Mouse (Mus musculus) embryonic facial prominence, embryonic 14.5 days (tissue): ENCODE data around the gene Samd14. TPM values are rescaled to one million over a fixed set of nuclear protein-coding genes. Genes with fewer than 3 reads are reported as not detected.

Source experiments
- ATAC-seq: fragments of 200-750 bp; cut with Nextera tagmentation; 2 replicates; pipeline ENCODE4 v1.8.0; 2017; ENCODE audit warnings: low read depth, moderate number of reproducible peaks, moderate TSS enrichment
- DNase-seq: peaks from one replicate; pipeline ENCODE4 v3.0.0-alpha.2; 2015; ENCODE audit warnings: low spot score
- H3K27ac ChIP-seq: fragments of 300-500 bp; sonication (generic); replicated peaks from 2 replicates; pipeline ENCODE4 v1.5.1; 2014; ENCODE audit warnings: low read depth, mild to moderate bottlenecking, low read length, moderate library complexity
- H3K27me3 ChIP-seq: fragments of 300-500 bp; sonication (generic); replicated peaks from 2 replicates; pipeline ENCODE4 v1.6.1; 2014; ENCODE audit warnings: low read length; ENCODE audit not compliant: control insufficient read depth, insufficient read depth
- H3K36me3 ChIP-seq: fragments of 300-500 bp; sonication (generic); 2 replicates; pipeline ENCODE4 v1.6.1; 2014; ENCODE audit warnings: low read length, mixed read lengths; ENCODE audit not compliant: control insufficient read depth, insufficient read depth
- H3K4me1 ChIP-seq: fragments of 300-500 bp; sonication (generic); 2 replicates; pipeline ENCODE4 v1.6.1; 2014; ENCODE audit warnings: antibody characterized with exemption, low read length; ENCODE audit not compliant: control insufficient read depth, insufficient read depth
- H3K4me2 ChIP-seq: fragments of 300-500 bp; sonication (generic); 2 replicates; pipeline ENCODE4 v1.6.1; 2014; ENCODE audit warnings: low read depth, mild to moderate bottlenecking, low read length, moderate library complexity, mixed read lengths
- H3K4me3 ChIP-seq: fragments of 300-500 bp; sonication (generic); 2 replicates; pipeline ENCODE4 v1.5.1; 2014; ENCODE audit warnings: low read depth, mild to moderate bottlenecking, low read length
- H3K9ac ChIP-seq: fragments of 300-500 bp; sonication (generic); 2 replicates; pipeline ENCODE4 v1.6.1; 2014; ENCODE audit warnings: low read depth, mild to moderate bottlenecking, low read length, moderate library complexity, mixed read lengths
- H3K9me3 ChIP-seq: fragments of 300-500 bp; sonication (generic); 2 replicates; pipeline ENCODE4 v1.6.1; 2016; ENCODE audit warnings: low read length; ENCODE audit not compliant: control insufficient read depth
- WGBS: fragments of 180-500 bp; shearing (Covaris S2); extraction: QIAGEN DNeasy Blood & Tissue Kit; methylation state at CpG from one replicate; pipeline ENCODE4 v1.1.7; 2014; 5-methylcytosine and 5-hydroxymethylcytosine counted together
- polyA plus RNA-seq: library from polyadenylated mRNA; unstranded; fragments of >200 nt; fragmentation: Nextera tagmentation; extraction: Ambion mirVana; gene quantifications from 2 replicates; pipeline ENCODE4 v1.2.1, GENCODE M21; 2014

Gene Samd14
- polyA plus RNA-seq, 1 experiment from 2014 or later = 21.9 TPM

DNA sequence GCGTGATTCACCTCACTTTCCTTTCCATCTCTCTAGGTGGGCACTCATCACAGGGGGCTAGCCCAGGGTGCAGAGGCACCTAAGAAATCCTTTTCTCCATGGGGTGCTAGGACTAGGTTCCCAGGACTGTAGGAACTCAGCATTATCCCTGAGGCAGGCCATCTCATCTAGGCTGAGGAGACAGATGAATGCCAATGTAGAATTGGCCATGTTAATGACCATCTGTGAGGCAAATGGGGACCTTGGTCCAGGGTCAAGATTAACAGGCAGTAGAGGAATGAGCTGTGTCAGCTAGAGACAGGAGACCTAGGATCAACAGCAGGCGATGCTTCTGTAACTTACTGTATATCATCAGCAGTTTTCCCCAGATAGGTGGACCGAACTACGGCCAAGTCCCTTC lies 30.1 kb downstream of the Samd14 start:
- Histone ChIP-seq H3K27ac (no peak overlapping the region), H3K4me2 (peak overlapping the region; percentile 75; the same call in 1 of the 2 replicates), H3K9ac (0 out of 2 replicates have a peak overlapping the region, but pooled peaks have one; percentile 82), H3K4me3 (no peak overlapping the region), H3K36me3 (peaks cover 32% of the 10 kb centered on the region), H3K27me3 (no peaks in the 10 kb centered on the region), H3K9me3 (no peaks in the 10 kb centered on the region), H3K4me1 (0 out of 2 replicates have a peak, but pooled peaks cover 5% of the 10 kb centered on the region)
- no peak for DNase-seq
- ATAC-seq = no peak
- 85% methylated on average over 4 of the region's 4 CpGs for WGBS

- Histone ChIP-seq H3K9ac (peak overlapping the region; percentile 82), H3K27me3 (no peaks in the 10 kb centered on the region), H3K36me3 (peaks cover 32% of the 10 kb centered on the region), H3K9me3 (no peaks in the 10 kb centered on the region), H3K4me1 (0 out of 2 replicates have a peak, but pooled peaks cover 5% of the 10 kb centered on the region), H3K4me3 (peak overlapping the region; percentile 87), H3K27ac (peak overlapping the region; percentile 76), H3K4me2 (peak overlapping the region; percentile 75)
- peak; percentile 15 for ATAC-seq
- peak; percentile 69 for DNase-seq
- WGBS = 1% methylated on average over 20 of the region's 20 CpGs
Observed at GRCm38 (mm10) chr11:95040491-95041138, 30.9 kb downstream of the Samd14 start.

GRCm38 (mm10) chr11:95041139-95041609 lies 31.5 kb downstream of the Samd14 start, which contains the start of gene Pdk2:
Gene Pdk2 (minus strand): TSS chr11:95041354.
- peaks cover 28% of the 10 kb centered on the region for H3K36me3 ChIP-seq
- H3K27me3 ChIP-seq = no peaks in the 10 kb centered on the region
- peak within 1 kb of the TSS; percentile 75 for H3K4me2 ChIP-seq
- peak within 1 kb of the TSS; percentile 82 for H3K9ac ChIP-seq
- ATAC-seq (peak; percentile 98), DNase-seq (peak; percentile 99)
- 0 out of 2 replicates have a peak, but pooled peaks cover 5% of the 10 kb centered on the region for H3K4me1 ChIP-seq
- no peaks in the 10 kb centered on the region for H3K9me3 ChIP-seq
- H3K4me3 ChIP-seq = peak within 1 kb of the TSS; percentile 87
- WGBS = under 1% methylated on average over 27 of the region's 41 CpGs
- H3K27ac ChIP-seq = peak within 1 kb of the TSS; percentile 76

- Histone ChIP-seq H3K9ac (peak overlapping the region; percentile 28; the same call in 1 of the 2 replicates), H3K27me3 (no peaks in the 10 kb centered on the region), H3K36me3 (peaks cover 22% of the 10 kb centered on the region), H3K4me1 (0 out of 2 replicates have a peak, but pooled peaks cover 5% of the 10 kb centered on the region), H3K27ac (no peak overlapping the region), H3K9me3 (no peaks in the 10 kb centered on the region), H3K4me3 (peak overlapping the region; percentile 87), H3K4me2 (peak overlapping the region; percentile 75)
- DNase-seq = peak; percentile 91
- peak; percentile 42 for ATAC-seq
- 2% methylated on average over 11 of the region's 11 CpGs for WGBS
Observed at GRCm38 (mm10) chr11:95042096-95042495, 32.4 kb downstream of the Samd14 start.

DNA sequence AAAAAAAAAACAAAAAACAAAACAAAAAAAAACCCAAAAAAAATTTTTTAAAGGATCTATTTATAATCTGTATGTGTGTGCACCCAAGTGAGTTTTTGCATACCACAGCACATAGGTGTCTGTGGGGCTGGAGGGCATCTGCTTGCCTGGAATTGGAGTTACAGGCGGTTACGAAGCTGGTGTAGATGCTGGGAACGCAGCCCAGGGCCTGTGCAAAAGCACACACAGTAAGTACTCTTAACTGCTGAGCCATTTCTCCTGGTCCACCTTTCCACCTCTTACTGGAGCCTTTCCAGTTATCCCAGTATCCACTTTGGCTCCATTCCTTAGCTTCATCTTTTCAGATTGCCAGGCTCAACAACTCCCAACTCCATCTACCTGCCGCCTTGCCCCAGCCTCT lies 33.4 kb downstream of the Samd14 start:
- no peak overlapping the region for H3K4me3 ChIP-seq
- 0 out of 2 replicates have a peak, but pooled peaks cover 5% of the 10 kb centered on the region for H3K4me1 ChIP-seq
- H3K4me2 ChIP-seq = no peak overlapping the region
- no peaks in the 10 kb centered on the region for H3K27me3 ChIP-seq
- no peak overlapping the region for H3K9ac ChIP-seq
- WGBS = 81% methylated on average over 4 of the region's 4 CpGs
- H3K9me3 ChIP-seq = no peaks in the 10 kb centered on the region
- H3K27ac ChIP-seq = no peak overlapping the region
- ATAC-seq (no peak), DNase-seq (no peak)
- H3K36me3 ChIP-seq = peaks cover 13% of the 10 kb centered on the region; the same call in 1 of the 2 replicates

- no peaks in the 10 kb centered on the region for H3K9me3 ChIP-seq
- no peaks in the 10 kb centered on the region for H3K27me3 ChIP-seq
- H3K4me2 ChIP-seq = no peak overlapping the region
- DNase-seq (no peak), ATAC-seq (no peak)
- no peak overlapping the region for H3K9ac ChIP-seq
- H3K4me1 ChIP-seq = 0 out of 2 replicates have a peak, but pooled peaks cover 5% of the 10 kb centered on the region
- 53% methylated on average over 7 of the region's 7 CpGs for WGBS
- H3K27ac ChIP-seq = no peak overlapping the region
- H3K4me3 ChIP-seq = no peak overlapping the region
- H3K36me3 ChIP-seq = 0 out of 2 replicates have a peak, but pooled peaks cover 7% of the 10 kb centered on the region
Observed at GRCm38 (mm10) chr11:95043608-95044007, 33.9 kb downstream of the Samd14 start.

GRCm38 (mm10) chr11:95044185-95044870 lies 34.6 kb downstream of the Samd14 start:
- H3K4me1 ChIP-seq = 0 out of 2 replicates have a peak, but pooled peaks cover 5% of the 10 kb centered on the region
- WGBS = 56% methylated on average over 12 of the region's 13 CpGs
- no peak overlapping the region for H3K4me2 ChIP-seq
- DNase-seq = no peak
- no peaks in the 10 kb centered on the region for H3K9me3 ChIP-seq
- 0 out of 2 replicates have a peak overlapping the region, but pooled peaks have one; percentile 0 for H3K9ac ChIP-seq
- ATAC-seq = no peak
- H3K4me3 ChIP-seq = no peak overlapping the region
- no peak overlapping the region for H3K27ac ChIP-seq
- no peaks in the 10 kb centered on the region for H3K36me3 ChIP-seq
- no peaks in the 10 kb centered on the region for H3K27me3 ChIP-seq

DNA sequence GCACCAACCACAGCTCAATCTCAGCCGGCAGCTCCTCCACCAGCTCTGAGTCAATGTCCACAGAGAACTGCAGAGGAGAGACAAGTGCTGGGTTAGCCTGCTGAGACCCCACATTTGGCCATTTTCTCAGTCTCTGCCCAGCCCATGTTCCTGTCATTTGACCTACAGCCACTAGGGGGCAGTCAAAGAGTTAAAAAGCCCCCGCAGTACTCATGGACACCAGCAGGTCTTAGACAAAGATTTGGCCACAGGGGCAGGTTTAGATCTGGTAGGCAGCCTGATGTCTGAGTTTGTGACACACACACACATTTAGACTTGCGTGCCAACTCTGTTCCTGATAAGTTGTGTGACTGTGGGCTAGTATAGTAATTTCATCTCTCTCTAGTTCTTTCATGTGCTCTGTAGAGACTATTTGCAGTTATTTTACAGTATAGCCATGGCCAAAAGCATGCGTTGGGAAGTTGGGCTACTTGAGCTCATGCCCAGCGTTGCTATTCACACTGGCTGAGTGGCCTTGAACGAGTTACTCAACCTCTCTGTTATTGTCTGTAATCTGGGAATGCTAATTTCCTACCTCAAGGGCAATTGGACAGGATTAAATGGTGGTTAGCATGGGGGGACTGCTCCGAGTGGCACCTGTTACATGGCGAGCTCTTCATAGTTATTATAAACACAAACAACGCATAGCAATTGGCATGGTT lies 37.5 kb downstream of the Samd14 start:
- H3K9me3 ChIP-seq = no peaks in the 10 kb centered on the region
- no peak overlapping the region for H3K4me3 ChIP-seq
- 57% methylated on average over 9 of the region's 9 CpGs for WGBS
- H3K36me3 ChIP-seq = no peaks in the 10 kb centered on the region
- H3K9ac ChIP-seq = no peak overlapping the region
- peak; percentile 82 for DNase-seq
- H3K27me3 ChIP-seq = no peaks in the 10 kb centered on the region
- no peak for ATAC-seq
- no peaks in the 10 kb centered on the region for H3K4me1 ChIP-seq
- no peak overlapping the region for H3K4me2 ChIP-seq
- H3K27ac ChIP-seq = no peak overlapping the region
